Mouse (Mus musculus): Measurements from ENCODE around the gene Nms. TPM values are rescaled to one million over a fixed set of nuclear protein-coding genes. Genes with fewer than 3 reads are reported as not detected.
A peak's percentile ranks its signal among the peaks of the same experiment; 100 is the strongest.

The Nms gene
- polyA plus RNA-seq, 1 experiment from 2014 or later: 0.47 TPM

DNA sequence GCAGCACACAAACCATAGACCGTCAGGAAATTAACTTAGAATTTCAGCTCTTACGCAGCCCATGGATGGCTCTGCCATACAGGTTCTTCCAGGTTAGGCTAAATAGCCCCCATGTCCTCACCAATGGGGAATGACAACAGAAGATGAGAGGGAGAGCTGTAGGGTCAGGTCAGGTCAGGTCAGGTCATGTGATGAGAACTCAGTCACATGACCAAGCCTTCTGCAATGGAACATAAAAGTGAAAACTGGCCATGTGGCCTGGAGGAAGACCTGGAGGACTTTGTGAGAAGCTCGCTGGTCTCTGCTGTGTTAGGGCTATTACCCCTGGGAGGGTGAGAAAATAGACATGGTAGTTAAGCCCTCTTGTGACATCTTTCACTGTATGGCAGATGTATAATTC, 17.5 kb downstream of the Nms start:
- Histone ChIP-seq H3K4me2 (replicated peaks) (no peak overlapping the region), H3K36me3 (no peaks in the 10 kb centered on the region), H3K9me3 (no peaks in the 10 kb centered on the region), H3K27me3 (no peaks in the 10 kb centered on the region), H3K4me3 (no peak overlapping the region), H3K4me1 (no peaks in the 10 kb centered on the region), H3K9ac (replicated peaks) (no peak overlapping the region), H3K27ac (replicated peaks) (no peak overlapping the region)
- WGBS: 90% methylated on average over 3 of the region's 3 CpGs
- no peak for ATAC-seq (ENCODE audit: low FRiP score, low read depth)

DNA sequence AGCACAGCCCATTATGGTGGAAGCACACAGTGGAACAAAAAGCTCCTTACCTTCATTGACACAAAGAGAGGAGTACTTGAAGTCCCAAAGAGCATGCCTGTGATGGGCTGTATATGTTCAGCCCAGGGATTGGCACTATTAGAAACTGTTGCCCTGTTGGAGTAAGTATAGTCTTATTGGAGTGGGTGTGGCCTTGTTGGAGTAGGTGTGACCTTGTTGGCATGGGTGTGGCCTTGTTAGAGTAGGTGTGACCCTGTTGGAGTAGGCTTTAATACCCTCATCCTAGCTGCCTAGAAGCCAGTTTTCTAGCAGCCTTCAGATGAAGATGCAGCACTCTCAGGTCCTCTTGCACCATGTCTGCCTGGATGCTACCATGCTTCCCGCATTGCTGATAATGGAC, 30.2 kb downstream of the Nms start:
- no peak overlapping the region for H3K9ac ChIP-seq (replicated peaks)
- no peak overlapping the region for H3K4me3 ChIP-seq
- no peak overlapping the region for H3K4me2 ChIP-seq (replicated peaks)
- H3K9me3 ChIP-seq: no peaks in the 10 kb centered on the region
- H3K4me1 ChIP-seq: no peaks in the 10 kb centered on the region
- H3K27me3 ChIP-seq: no peaks in the 10 kb centered on the region
- no peak for ATAC-seq (ENCODE audit: low FRiP score, low read depth)
- 83% methylated on average over 1 of the region's 1 CpGs for WGBS
- no peaks in the 10 kb centered on the region for H3K36me3 ChIP-seq
- no peak overlapping the region for H3K27ac ChIP-seq (replicated peaks)

DNA sequence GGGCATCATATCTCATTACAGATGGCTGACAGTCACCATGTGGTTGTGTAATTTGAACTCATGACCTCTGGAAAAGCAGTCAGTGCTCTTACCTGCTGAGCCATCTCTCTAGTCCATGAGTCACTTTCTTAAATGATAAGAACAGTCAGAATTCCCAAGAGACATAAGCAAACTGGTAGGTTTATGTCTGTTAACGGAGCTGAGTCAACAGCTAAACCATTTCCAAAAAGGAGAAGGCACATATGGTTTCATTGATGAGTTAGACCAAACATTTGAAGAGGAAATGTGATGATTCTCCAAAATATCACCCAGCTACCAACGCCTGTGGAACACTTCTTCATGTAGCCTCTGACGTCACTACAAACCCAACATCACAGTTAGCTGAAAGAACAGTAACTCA, 32.8 kb downstream of the Nms start:
- H3K9ac ChIP-seq (replicated peaks): no peak overlapping the region
- no peak for ATAC-seq (ENCODE audit: low FRiP score, low read depth)
- WGBS: 81% methylated on average over 3 of the region's 3 CpGs
- H3K9me3 ChIP-seq: no peaks in the 10 kb centered on the region
- H3K36me3 ChIP-seq: no peaks in the 10 kb centered on the region
- H3K4me2 ChIP-seq (replicated peaks): no peak overlapping the region
- no peak overlapping the region for H3K27ac ChIP-seq (replicated peaks)
- H3K4me1 ChIP-seq: no peaks in the 10 kb centered on the region
- no peak overlapping the region for H3K4me3 ChIP-seq
- H3K27me3 ChIP-seq: no peaks in the 10 kb centered on the region

DNA sequence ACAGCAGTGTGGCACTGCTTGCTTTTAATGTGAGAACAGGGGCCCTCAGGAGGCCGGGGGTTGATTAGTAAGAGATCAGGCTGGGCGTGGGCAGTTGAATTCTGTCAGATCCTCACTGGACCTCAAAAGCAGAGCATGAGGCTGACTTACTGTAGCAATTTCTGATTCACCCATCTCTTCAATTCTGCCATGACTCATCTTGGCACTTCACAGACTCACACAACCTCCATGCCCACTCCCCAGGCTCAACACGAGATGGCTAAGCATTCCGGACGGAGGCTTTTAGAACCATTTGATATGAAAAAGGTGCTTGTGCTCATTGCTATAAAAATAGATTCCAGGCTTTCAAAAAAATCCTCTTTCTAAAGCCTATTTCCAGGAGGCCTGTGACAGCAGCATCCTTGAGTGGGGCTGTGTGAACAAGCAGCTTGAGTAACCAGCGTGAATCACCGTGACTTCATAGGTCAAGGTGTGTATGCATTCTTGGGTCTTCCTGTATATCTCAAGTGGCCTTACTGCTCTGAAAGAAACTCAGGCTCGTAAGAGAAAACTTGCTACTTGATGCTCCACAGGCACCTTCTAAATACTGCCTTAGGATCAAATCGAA, 34.1 kb downstream of the Nms start:
- H3K36me3 ChIP-seq: no peaks in the 10 kb centered on the region
- no peak overlapping the region for H3K27ac ChIP-seq (replicated peaks)
- no peak overlapping the region for H3K9ac ChIP-seq (replicated peaks)
- WGBS: 88% methylated on average over 9 of the region's 9 CpGs
- H3K4me3 ChIP-seq: no peak overlapping the region
- H3K4me1 ChIP-seq: no peaks in the 10 kb centered on the region
- no peak overlapping the region for H3K4me2 ChIP-seq (replicated peaks)
- ATAC-seq (ENCODE audit: low FRiP score, low read depth): no peak
- no peaks in the 10 kb centered on the region for H3K9me3 ChIP-seq
- H3K27me3 ChIP-seq: no peaks in the 10 kb centered on the region

DNA sequence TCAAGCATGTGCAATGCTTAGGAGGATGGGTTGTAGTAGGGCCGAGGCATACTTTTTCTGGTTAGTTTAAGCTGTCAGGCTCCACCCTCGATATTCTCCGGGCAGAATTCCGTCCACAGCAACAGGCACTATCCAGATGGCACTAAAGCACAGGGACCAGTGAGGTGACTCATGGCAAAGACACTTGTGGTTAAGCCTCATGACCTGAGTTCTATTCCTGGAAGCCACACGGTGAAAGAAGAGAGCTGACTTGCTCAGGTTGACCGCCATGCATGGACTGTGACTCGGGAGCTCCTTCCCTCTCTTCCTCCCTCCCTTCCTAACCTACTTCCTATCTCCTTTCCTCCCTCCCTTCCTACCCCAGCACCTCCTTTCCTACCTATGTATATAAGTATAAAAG, 41.0 kb downstream of the Nms start:
- Histone ChIP-seq H3K27me3 (no peaks in the 10 kb centered on the region), H3K9me3 (no peaks in the 10 kb centered on the region), H3K36me3 (no peaks in the 10 kb centered on the region), H3K27ac (replicated peaks) (no peak overlapping the region), H3K4me3 (no peak overlapping the region), H3K4me2 (replicated peaks) (no peak overlapping the region), H3K9ac (replicated peaks) (no peak overlapping the region), H3K4me1 (no peaks in the 10 kb centered on the region)
- WGBS: 84% methylated on average over 7 of the region's 7 CpGs
- no peak for ATAC-seq (ENCODE audit: low FRiP score, low read depth)

DNA sequence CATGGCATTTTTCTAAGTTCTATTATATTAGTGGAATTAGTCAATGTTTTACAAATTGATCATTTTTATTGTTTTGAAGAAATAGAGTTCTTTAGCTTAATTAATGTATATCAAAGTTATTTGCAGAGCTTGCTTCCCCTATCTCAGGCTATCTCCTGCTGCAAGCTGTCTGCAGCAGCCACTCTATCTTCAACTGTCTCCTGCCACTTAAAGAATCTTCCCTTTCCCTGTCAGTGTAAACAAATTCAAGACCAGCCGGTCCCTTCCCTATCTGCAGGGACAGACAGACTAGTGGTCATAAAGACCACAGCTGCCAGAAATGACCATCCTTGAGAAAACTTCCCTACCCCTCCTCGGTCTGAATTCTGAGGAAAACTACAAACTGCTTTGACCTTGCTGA, 44.9 kb downstream of the Nms start:
- H3K4me2 ChIP-seq (replicated peaks): no peak overlapping the region
- no peak overlapping the region for H3K4me3 ChIP-seq
- H3K9ac ChIP-seq (replicated peaks): no peak overlapping the region
- no peak overlapping the region for H3K27ac ChIP-seq (replicated peaks)
- no peaks in the 10 kb centered on the region for H3K27me3 ChIP-seq
- peaks cover 10% of the 10 kb centered on the region for H3K4me1 ChIP-seq
- H3K9me3 ChIP-seq: no peaks in the 10 kb centered on the region
- 88% methylated on average over 2 of the region's 2 CpGs for WGBS
- H3K36me3 ChIP-seq: no peaks in the 10 kb centered on the region
- ATAC-seq (ENCODE audit: low FRiP score, low read depth): no peak

DNA sequence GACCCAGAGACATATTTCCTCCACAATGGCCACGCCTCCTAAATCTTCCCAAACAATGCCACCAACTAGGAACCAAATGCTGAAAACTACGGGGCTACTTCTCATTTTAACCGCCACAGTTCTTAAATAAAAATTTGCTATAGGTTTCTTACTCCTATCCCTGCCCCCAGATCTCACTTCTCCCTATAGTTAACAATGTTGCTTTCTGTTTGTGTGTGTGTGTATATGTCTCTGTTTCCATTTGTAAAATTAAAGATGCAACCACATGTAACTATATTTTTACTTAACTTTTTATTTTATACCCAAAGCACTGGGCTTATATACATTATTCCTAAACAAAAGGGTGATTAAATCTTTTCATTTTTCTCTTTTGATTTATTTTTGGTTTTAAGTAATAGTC, 46.4 kb downstream of the Nms start, which contains the start of gene Pdcl3:
TSS of gene Pdcl3 (plus strand) at position 301 of the 400 bp plus-strand sequence.
- 87% methylated on average over 3 of the region's 3 CpGs for WGBS
- Histone ChIP-seq H3K4me1 (peaks cover 16% of the 10 kb centered on the region), H3K9me3 (no peaks in the 10 kb centered on the region), H3K9ac (replicated peaks) (no peak within 1 kb of the TSS), H3K4me3 (no peak within 1 kb of the TSS), H3K27ac (replicated peaks) (no peak within 1 kb of the TSS), H3K36me3 (no peaks in the 10 kb centered on the region), H3K27me3 (no peaks in the 10 kb centered on the region), H3K4me2 (replicated peaks) (no peak within 1 kb of the TSS)
- no peak for ATAC-seq (ENCODE audit: low FRiP score, low read depth)

DNA sequence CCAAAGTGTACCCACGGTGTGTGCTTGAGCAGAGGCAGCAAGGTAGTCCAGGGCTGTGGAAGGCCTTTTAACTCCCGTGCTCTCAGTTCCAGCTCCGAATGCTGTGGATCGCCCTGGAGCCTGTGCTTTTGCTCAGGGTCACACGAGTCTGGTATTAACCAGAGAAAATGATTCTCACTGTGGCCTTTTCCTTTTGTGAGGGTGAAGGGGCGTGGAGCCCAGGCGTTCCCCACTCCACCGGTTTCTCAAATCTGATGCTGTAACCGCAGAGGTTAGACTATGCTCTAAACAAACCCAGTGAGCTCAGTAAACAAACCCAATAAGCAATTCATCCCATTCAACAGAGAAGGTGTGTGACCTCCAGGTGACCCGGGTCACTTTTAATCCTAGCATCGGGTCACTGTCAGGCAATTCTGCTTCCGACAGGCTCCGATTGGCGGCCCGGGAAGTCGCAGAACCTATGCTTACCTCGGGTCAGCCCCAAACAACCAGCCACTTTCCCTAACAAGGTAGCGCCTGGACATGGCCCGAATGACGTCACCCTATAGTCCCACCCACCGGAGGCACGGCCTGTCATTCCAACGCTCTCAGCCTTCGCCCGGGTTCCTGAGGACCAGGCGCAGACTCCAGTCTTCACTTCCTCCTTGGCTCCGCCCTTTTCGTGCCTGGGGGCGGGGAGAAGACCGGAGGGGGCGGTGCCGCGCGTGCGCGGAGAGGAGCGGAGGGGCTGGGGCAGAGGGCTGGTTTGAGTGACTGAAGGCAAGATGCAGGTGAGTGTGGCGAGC, 48.3 kb downstream of the Nms start:
- peak; percentile 99 for ATAC-seq (ENCODE audit: low FRiP score, low read depth)
- H3K27ac ChIP-seq (replicated peaks): peak overlapping the region; percentile 54

DNA sequence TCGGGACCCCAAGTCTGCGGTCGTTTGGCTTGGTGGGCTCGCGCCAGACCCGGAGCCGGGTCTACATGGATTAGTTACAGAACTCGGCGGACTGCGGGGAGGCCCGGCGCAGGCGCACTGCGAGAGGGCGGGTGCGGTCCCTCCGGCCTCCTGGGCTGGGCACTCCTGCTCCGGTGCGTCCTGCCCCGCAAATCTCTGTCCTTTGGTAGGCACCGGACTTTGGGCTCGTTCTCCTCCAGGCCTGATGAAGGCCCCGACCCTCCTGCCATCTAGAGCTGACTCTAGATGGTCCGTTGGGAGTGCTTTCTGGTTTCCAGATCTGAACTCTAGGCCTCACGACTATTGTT, 48.9 kb downstream of the Nms start:
- peak overlapping the region; percentile 65 for H3K9ac ChIP-seq (replicated peaks)
- H3K4me2 ChIP-seq (replicated peaks): peak overlapping the region; percentile 80
- H3K36me3 ChIP-seq: peaks cover 17% of the 10 kb centered on the region; the same call in 1 of the 2 replicates
- WGBS: under 1% methylated on average over 25 of the region's 25 CpGs
- H3K4me3 ChIP-seq: peak overlapping the region; percentile 78
- H3K4me1 ChIP-seq: peaks cover 16% of the 10 kb centered on the region
- peak; percentile 88 for ATAC-seq (ENCODE audit: low FRiP score, low read depth)
- H3K9me3 ChIP-seq: no peaks in the 10 kb centered on the region
- H3K27me3 ChIP-seq: no peaks in the 10 kb centered on the region
- peak overlapping the region; percentile 54 for H3K27ac ChIP-seq (replicated peaks)

More for the DNA sequence above, 48.3 kb downstream of the Nms start:
- H3K27me3 ChIP-seq: no peaks in the 10 kb centered on the region
- H3K4me3 ChIP-seq: peak overlapping the region; percentile 78
- WGBS: 5% methylated on average over 38 of the region's 38 CpGs
- peaks cover 16% of the 10 kb centered on the region for H3K4me1 ChIP-seq
- peak overlapping the region; percentile 80 for H3K4me2 ChIP-seq (replicated peaks)
- peaks cover 11% of the 10 kb centered on the region; the same call in 1 of the 2 replicates for H3K36me3 ChIP-seq
- H3K9ac ChIP-seq (replicated peaks): peak overlapping the region; percentile 65
- H3K9me3 ChIP-seq: no peaks in the 10 kb centered on the region

DNA sequence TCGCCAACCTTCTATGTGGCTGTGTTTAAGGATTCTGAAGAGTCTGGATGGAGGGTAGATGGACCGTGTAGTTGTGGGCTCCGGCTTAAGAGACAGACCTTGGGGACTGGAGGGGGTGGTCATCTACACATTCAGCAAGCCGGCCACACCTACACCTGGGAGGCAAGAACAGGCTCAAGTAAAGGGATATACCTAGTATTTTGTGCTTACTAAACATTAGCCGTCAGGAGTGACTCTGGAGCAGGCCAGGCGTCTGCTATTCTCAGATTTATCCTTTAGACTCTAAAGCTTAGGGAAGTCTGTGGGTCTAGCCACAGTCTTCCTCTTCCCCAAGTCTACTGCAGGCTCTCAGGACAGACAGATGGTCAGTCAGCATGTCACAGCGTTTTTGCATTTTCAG, 49.4 kb downstream of the Nms start:
- Histone ChIP-seq H3K36me3 (peaks cover 22% of the 10 kb centered on the region; the same call in 1 of the 2 replicates), H3K9ac (replicated peaks) (peak overlapping the region; percentile 65), H3K4me3 (peak overlapping the region; percentile 78), H3K27me3 (no peaks in the 10 kb centered on the region), H3K4me1 (peaks cover 16% of the 10 kb centered on the region), H3K27ac (replicated peaks) (no peak overlapping the region), H3K4me2 (replicated peaks) (peak overlapping the region; percentile 80), H3K9me3 (no peaks in the 10 kb centered on the region)
- WGBS: 30% methylated on average over 7 of the region's 7 CpGs
- no peak for ATAC-seq (ENCODE audit: low FRiP score, low read depth)

DNA sequence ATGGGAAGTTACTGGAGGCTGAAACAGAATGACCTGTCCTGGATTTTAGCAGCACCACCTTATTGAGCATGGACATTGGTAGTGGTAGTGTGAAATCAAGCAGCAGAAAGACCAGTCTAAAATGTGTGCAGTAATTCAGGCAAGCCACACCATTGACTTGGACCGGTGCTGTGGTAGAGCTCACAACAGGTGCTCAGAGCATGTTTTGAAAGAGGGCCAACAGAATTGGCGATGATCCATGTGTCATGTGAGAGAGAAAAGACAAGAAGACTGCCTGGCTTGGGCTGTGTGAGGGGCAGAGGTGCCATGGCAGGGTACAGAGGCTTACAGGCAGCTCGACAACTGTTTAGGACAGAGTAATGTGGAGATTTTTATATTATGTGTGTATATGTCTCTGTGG, 53.4 kb downstream of the Nms start:
- Histone ChIP-seq H3K36me3 (peaks cover 57% of the 10 kb centered on the region), H3K4me2 (replicated peaks) (no peak overlapping the region), H3K9me3 (no peaks in the 10 kb centered on the region), H3K27me3 (no peaks in the 10 kb centered on the region), H3K27ac (replicated peaks) (no peak overlapping the region), H3K4me1 (peaks cover 12% of the 10 kb centered on the region), H3K9ac (replicated peaks) (no peak overlapping the region), H3K4me3 (no peak overlapping the region)
- no peak for ATAC-seq (ENCODE audit: low FRiP score, low read depth)
- WGBS: 94% methylated on average over 3 of the region's 3 CpGs

Data from midbrain, embryonic 12.5 days (tissue).